Mouse (Mus musculus): Measurements from ENCODE around the gene Unc93a2. TPM values are rescaled to one million over a fixed set of nuclear protein-coding genes. Genes with fewer than 3 reads are reported as not detected.
"Not testable (repeated sequence)": the region's sequence is repeated elsewhere in the genome, so short reads cannot be mapped to it uniquely, and the experiment has no call there.

The Unc93a2 gene
- total RNA-seq, 2 experiments from 2014 or later = not detected

GRCm38 (mm10) chr17:7376951-7377700 lies 8.1 kb downstream of the Unc93a2 start:
- DNase-seq (ENCODE audit: low spot score in 2 of 2); intact Hi-C loops (cut with DNase I): not testable (repeated sequence)

DNA sequence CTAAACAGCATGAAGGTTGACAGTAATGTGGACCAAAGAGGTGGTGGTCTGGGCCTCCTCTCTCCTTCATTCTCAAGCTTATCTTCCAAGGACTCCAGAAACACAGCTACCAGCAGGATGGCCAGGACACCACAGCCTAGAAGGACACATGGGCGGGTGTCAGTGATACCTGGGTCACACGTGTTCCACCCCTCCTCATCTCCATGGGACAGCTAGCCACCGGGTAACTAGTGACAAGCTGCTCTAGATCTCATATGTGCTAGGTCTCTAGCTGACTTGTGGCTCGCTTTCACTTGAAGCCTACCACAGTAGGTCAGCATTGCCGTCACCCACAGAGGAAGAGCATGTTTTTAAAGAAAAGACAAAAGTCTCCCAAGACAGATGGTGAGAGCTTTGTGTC lies 13.4 kb downstream of the Unc93a2 start, which contains the start of gene Gm49630:
TSS of gene Gm49630 (minus strand) at position 101 of the 400 bp plus-strand sequence.
- intact Hi-C loops (cut with DNase I); DNase-seq (ENCODE audit: low spot score in 2 of 2): not testable (repeated sequence)

DNA sequence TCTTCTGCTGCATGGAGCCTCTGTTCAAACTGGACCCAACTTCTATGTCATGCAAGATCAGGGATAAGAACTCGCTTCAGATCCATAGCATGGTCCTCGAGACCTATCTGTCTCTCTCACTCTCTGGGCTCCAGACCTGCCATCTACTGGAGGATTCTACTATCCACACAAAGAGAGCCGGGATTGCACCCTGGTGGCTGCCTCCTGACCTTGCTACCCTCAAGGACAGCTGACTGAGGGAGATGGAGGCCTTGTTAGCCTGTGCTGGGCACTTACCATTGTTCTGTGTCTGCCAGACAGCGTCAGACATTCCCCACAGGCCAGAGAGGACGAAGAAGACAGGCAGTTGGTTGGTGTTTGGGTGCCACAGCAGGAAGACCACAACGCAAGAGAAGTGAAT lies 15.9 kb downstream of the Unc93a2 start:
- DNase-seq (ENCODE audit: low spot score in 2 of 2); intact Hi-C loops (cut with DNase I): not testable (repeated sequence)

GRCm38 (mm10) chr17:7366676-7367374 lies 18.4 kb downstream of the Unc93a2 start:
- DNase-seq (ENCODE audit: low spot score in 2 of 2) = not testable (repeated sequence)

DNA sequence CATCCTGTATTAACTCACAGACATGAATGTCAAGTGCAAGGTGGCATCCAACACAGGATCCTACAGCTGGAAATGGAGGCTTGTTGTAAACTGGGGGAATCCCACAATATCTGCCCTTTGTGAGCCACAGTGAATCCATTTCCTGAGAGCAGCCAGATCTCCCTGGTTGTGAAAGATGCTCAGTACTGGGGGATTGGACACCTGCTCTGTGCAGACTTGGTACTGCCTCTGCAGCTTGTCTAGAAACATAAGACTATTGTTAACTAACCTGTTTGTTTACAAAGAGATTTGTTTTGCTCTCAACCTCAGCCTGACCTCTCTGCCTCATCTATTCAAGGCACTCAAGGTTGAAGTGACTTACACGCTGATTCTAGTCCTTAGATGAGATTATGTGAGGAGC lies 19.0 kb downstream of the Unc93a2 start:
- DNase-seq (ENCODE audit: low spot score in 2 of 2); intact Hi-C loops (cut with DNase I): not testable (repeated sequence)

More at GRCm38 (mm10) chr17:7366676-7367374, 18.4 kb downstream of the Unc93a2 start:
- intact Hi-C loops (cut with DNase I) = not testable (repeated sequence)

DNA sequence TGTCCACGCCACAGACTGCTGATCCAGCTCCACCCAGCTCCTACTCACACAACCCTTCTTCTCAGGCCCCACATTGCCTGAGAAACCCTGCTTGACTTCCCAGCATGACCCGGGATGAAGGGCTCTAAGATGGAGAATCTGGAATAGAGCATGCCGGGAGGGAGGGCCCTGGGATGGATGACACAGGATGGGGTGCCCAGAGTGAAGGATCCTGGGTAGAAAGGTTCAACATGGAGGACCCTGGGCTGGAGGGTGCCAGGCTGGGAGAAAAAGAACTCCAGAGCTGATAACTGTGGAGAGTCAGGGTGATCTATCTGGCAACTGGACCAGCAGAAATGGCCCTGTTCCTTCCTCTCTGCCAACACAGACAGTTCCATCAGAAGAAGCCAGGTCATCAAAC lies 19.6 kb downstream of the Unc93a2 start:
- DNase-seq (ENCODE audit: low spot score in 2 of 2); intact Hi-C loops (cut with DNase I): not testable (repeated sequence)

DNA sequence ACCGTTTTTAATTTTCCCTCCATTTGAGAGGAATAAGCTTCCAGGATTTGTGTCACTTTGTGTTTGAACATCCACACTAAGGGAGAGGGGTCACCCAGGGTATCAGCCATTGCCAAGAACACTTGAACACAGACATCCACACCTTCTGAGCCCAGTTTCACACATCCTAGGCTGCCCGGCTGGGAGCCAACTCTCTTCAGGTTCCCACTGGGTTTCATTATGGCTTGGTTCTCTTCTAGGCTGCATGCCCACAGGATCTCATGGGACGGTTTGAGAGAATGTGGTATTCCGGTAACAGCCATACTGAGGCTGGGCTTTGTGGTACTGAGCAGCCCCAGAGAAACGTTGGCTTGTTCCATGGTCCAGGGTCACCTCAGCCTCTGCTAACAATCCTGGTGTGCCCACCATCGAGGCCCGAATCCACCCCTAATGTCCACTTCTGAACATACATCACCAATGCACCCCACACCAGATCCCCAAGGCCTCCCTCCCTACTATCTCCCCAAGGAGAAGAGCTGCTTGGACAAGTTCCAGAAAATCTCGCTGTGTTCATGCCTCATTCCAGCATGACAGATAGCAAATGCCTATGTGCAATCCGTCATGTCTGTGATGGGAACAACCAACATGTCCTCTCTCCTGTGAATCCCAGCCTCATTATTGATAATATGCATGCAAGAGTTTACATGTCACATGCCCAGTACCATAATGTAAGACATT lies 24.4 kb downstream of the Unc93a2 start:
- intact Hi-C loops (cut with DNase I); DNase-seq (ENCODE audit: low spot score in 2 of 2): not testable (repeated sequence)

DNA sequence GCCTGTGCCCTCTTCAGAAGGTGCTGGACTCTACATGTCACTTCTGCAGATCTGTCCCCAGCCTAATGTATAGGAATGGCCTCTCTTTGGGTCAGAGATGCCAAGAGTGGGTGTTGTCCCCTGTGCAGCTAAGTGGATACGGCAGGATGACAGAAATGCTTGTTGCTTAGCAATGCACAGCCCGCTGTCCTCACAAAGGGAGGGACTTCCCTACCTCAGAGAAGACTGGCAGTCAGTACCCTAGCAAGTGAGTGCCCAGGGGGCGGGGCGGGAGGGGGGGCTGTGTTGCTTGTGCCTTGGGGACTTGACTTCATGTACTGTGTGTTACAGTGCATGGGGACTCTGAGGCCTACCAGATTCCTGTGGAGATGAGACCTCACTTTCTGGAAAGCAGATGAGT lies 25.5 kb downstream of the Unc93a2 start:
- not testable (repeated sequence) for DNase-seq (ENCODE audit: low spot score in 2 of 2)

GRCm38 (mm10) chr17:7352596-7352995 lies 32.7 kb downstream of the Unc93a2 start, which contains the start of gene Ttll2:
Ttll2 (minus strand) TSS chr17:7352696.
- intact Hi-C loops (cut with DNase I); DNase-seq (ENCODE audit: low spot score in 2 of 2): not testable (repeated sequence)

More for the DNA sequence above, 25.5 kb downstream of the Unc93a2 start:
- intact Hi-C loops (cut with DNase I) = not testable (repeated sequence)

GRCm38 (mm10) chr17:7348765-7349164 lies 36.5 kb downstream of the Unc93a2 start:
- intact Hi-C loops (cut with DNase I); DNase-seq (ENCODE audit: low spot score in 2 of 2): not testable (repeated sequence)

DNA sequence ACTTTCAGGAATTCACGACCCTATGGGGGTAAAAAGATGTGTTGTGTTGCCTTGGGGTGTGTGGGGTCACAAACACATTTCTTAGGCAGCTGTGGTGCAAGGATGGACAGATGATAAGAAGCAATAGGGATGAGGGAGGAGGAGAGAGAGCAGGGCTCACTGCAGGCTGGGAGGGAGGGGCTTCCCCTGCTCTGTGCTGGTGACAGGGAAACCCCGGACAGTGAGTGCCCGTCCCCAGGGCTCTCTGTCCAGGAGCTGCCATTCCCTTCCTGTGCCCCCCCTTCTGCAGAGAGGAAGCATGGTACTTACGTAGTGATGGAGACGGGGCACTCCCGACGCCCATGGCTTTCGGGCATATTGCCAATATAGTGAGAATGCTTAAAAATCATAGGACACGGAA lies 47.9 kb downstream of the Unc93a2 start:
- intact Hi-C loops (cut with DNase I); DNase-seq (ENCODE audit: low spot score in 2 of 2): not testable (repeated sequence)

DNA sequence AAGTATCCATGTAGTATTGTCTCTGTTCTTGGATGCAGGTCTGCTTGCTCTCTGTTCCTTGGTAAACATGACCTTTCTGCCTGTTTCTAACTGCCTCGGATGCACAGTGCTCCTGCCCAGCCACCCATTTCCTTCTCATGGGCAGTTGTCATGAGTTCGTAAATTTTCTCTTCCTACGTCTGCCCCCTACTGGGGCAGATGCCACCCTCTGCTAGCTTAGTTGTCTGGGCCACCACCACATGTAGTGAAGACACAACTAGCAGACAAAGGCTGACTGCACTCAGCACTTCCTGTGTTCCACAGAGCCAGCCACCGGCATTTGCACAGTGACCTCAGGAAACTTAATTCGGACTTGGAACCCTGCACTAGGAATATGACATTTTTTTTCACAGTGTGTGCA lies 52.5 kb downstream of the Unc93a2 start:
- intact Hi-C loops (cut with DNase I); DNase-seq (ENCODE audit: low spot score in 2 of 2): not testable (repeated sequence)

GRCm38 (mm10) chr17:7326415-7326814 lies 58.8 kb downstream of the Unc93a2 start:
- intact Hi-C loops (cut with DNase I); DNase-seq (ENCODE audit: low spot score in 2 of 2): not testable (repeated sequence)

DNA sequence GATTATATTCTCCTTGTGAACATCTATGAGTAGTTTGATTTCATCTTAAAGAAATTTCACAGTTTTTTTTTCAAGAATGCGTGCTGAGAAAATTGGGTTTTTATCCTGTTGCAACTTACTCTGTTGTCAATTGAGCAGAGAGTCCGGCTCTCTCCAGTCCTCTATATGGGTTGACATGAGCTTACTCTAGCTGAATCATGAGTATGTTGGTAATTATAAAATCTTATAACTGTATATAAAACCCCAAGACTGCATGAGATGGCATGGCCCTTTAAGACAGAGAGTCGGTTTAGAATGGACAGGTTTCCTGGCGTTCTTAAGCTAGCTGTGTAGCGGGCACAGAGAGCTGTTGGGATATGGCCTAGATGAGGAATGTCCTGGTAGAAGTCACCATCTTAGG lies 60.9 kb downstream of the Unc93a2 start, which contains the start of gene Tcp10a:
TSS of gene Tcp10a (plus strand) at position 301 of the 400 bp plus-strand sequence.
- DNase-seq (ENCODE audit: low spot score in 2 of 2); intact Hi-C loops (cut with DNase I): not testable (repeated sequence)

- DNase-seq (ENCODE audit: low spot score in 2 of 2); intact Hi-C loops (cut with DNase I): not testable (repeated sequence)
These were observed 65.5 kb downstream of the Unc93a2 start for GRCm38 (mm10) chr17:7319789-7320188.

DNA sequence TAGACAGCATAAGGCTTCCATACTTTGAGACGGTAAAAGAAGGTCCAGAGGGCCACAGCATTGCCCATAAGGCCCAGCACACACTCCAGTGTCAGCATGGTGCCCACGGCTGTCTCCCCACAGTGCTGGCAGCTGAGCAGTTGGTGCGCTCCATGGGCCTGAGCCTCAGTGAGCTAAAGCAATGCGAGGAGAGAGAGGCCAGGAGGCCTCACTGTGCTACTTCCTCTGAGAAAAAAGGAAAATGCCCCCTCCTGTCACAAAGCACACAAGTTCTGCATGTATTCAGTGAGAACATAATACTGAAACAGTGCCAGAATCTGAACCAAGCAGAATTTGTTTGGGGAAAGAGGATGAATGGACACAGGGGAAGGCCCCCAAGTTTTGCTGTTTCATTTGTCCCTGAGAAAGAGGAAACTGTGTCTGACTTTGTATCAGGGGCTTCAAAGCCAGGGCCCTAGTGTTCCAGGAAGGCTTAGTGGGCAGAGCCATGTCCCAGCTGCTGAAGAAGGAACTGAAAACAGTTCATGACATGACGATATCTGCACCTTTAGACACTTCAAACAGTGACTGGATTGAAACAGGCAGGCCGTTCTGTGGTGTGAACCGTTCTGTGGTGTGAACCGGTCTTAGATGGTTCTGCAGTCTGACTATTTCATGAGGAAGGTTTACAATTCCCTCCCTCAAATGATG lies 69.4 kb downstream of the Unc93a2 start:
- intact Hi-C loops (cut with DNase I) = not testable (repeated sequence)

More for the DNA sequence above, 69.4 kb downstream of the Unc93a2 start:
- DNase-seq (ENCODE audit: low spot score in 2 of 2) = not testable (repeated sequence)

Measured in left cerebral cortex, postnatal 36 days (tissue).